Mouse (Mus musculus) forebrain, embryonic 12.5 days (tissue): ENCODE data around the gene Nat8f7. TPM values are rescaled to one million over a fixed set of nuclear protein-coding genes. Genes with fewer than 3 reads are reported as not detected.
"Not testable (repeated sequence)": the region's sequence is repeated elsewhere in the genome, so short reads cannot be mapped to it uniquely, and the experiment has no call there.

Source experiments
- ATAC-seq: fragments of 200-750 bp; cut with Nextera tagmentation; 2 replicates; pipeline ENCODE4 v1.8.0; 2017; ENCODE audit warnings: moderate TSS enrichment; ENCODE audit not compliant: low FRiP score
- H3K27ac ChIP-seq: fragments of 300-500 bp; sonication (generic); 2 replicates; pipeline ENCODE4 v1.5.1; 2016; ENCODE audit warnings: mild to moderate bottlenecking
- H3K27me3 ChIP-seq: fragments of 300-500 bp; sonication (generic); 2 replicates; pipeline ENCODE4 v1.6.1; 2016; ENCODE audit warnings: mild to moderate bottlenecking
- H3K36me3 ChIP-seq: fragments of 300-500 bp; sonication (generic); replicated peaks from 2 replicates; pipeline ENCODE4 v1.6.1; 2016; ENCODE audit warnings: mild to moderate bottlenecking
- H3K4me1 ChIP-seq: fragments of 300-500 bp; sonication (generic); 2 replicates; pipeline ENCODE4 v1.6.1; 2016
- H3K4me2 ChIP-seq: fragments of 300-500 bp; sonication (generic); 2 replicates; pipeline ENCODE4 v1.6.1; 2016; ENCODE audit warnings: mild to moderate bottlenecking, moderate library complexity
- H3K4me3 ChIP-seq: fragments of 300-500 bp; sonication (generic); replicated peaks from 2 replicates; pipeline ENCODE4 v1.5.1; 2016; ENCODE audit warnings: mild to moderate bottlenecking
- H3K9ac ChIP-seq: fragments of 300-500 bp; sonication (generic); 2 replicates; pipeline ENCODE4 v1.6.1; 2016; ENCODE audit warnings: mild to moderate bottlenecking
- H3K9me3 ChIP-seq: fragments of 300-500 bp; sonication (generic); 2 replicates; pipeline ENCODE4 v1.6.1; 2016
- WGBS: fragments of 180-500 bp; shearing (Covaris S2); methylation state at CpG from one replicate; pipeline ENCODE4 v1.1.7; 2016; 5-methylcytosine and 5-hydroxymethylcytosine counted together
- microRNA-seq: library from miRNA; unstranded; fragments of <30 nt; microRNA quantifications from one replicate; pipeline ENCODE4, GENCODE M21; 2017
- polyA plus RNA-seq: library from polyadenylated mRNA; unstranded; fragments of >200 nt; fragmentation: Nextera tagmentation; extraction: Ambion mirVana; gene quantifications from 2 replicates; pipeline ENCODE4 v1.2.1, GENCODE M21; 2016

Gene Nat8f7
- polyA plus RNA-seq = not detected in 2 replicates

DNA sequence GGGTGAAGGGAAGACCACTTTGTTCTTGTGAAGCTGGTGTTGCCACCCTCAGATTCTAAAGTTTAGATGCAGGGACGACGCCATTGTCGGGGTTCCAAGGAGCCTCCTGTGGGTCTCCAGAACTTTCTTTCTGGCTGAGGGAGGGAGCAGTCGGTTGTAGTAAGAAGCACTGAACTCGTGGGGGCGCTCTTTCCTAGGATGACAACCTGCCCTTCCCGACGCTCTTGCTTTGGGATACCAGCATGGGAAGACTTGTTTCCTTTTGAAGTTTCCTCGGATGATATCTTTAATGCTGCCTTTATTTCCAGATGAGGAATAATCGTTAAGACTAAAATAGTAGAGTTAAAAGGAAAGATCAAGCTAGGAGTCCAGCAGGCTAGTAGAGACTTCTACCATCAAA is at the start of gene Nat8f7:
TSS of gene Nat8f7 (minus strand) at position 101 of the 400 bp plus-strand sequence.
- H3K9me3 ChIP-seq, H3K27ac ChIP-seq, H3K9ac ChIP-seq, ATAC-seq, H3K4me2 ChIP-seq, H3K36me3 ChIP-seq, H3K27me3 ChIP-seq, H3K4me3 ChIP-seq, H3K4me1 ChIP-seq: not testable (repeated sequence)
- WGBS = 87% methylated on average over 10 of the region's 10 CpGs

DNA sequence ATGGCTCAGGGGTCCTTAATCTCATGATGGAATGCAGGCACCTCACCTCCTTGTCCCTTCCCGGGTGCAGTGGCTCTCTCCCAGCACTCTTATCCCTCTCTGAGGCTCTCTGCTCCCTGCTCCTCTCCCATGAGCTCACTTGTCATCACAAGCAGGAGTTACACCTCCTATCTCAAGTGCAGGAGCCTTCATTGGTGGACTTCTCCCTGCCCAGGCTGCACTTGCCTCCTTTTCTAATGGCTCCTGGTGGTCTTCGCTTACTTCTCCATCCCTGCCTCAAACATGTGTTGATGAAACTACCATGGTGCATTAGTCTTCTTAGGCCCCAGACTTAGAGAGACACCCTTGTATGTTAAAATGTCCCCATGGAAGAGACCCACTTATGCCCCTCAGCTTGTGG is 49.7 kb upstream of the Nat8f7 start:
- 82% methylated on average over 2 of the region's 2 CpGs for WGBS
- not testable (repeated sequence) for H3K27ac ChIP-seq, H3K9ac ChIP-seq, H3K36me3 ChIP-seq, H3K4me2 ChIP-seq, ATAC-seq, H3K9me3 ChIP-seq, H3K4me3 ChIP-seq, H3K4me1 ChIP-seq, H3K27me3 ChIP-seq

DNA sequence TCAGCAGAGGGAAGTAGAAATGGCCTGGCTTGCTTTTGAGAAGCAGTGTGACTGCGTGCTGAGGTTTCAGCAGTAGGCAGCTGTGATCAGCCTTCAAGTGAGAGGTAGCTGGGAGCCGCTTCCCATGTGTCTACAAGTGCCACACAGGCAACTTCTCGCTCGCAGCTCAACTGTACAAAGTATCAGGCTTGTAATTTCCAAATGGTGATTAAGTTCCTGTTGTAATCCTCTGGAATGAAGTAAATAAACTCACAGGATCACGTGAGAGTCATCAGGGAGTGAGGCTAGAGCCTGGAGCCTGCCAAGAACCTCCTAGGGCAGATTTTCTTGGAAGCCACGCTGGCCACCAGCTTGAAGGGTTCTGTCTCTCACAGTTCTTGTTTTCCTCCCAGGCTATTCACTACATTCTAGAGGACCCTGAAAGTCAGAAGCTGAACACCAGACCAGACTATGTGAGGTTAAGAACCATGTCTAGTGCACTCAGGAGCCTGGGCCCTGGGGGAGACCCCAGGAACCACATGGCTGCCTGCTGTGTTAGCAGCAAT is 42.8 kb upstream of the Nat8f7 start:
- not testable (repeated sequence) for H3K36me3 ChIP-seq, H3K27me3 ChIP-seq, H3K9ac ChIP-seq, ATAC-seq, H3K27ac ChIP-seq, H3K4me1 ChIP-seq, H3K9me3 ChIP-seq, H3K4me2 ChIP-seq, H3K4me3 ChIP-seq
- WGBS = 72% methylated on average over 4 of the region's 6 CpGs

DNA sequence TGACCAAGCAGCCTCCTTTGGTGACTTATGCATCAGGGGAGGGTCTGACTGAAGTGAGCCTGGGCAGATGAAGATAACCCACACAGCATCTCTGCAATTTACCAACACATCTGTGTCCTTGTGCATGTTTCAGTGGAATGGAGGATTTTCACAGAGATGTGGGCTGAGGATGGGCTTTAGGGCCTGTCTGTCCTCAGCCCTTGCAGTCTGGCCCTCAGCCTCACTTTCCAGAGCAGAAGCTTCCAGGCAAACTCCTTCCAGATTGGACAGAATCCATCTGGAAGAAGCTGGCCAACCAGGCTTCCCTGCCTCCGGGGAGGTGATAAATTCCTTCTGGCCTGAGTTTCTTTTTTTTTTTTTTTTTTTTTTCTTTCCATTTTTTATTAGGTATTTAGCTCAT is 3.4 kb downstream of the Nat8f7 start:
- not testable (repeated sequence) for H3K27ac ChIP-seq, H3K4me3 ChIP-seq, H3K9ac ChIP-seq, ATAC-seq, H3K27me3 ChIP-seq, H3K36me3 ChIP-seq, H3K9me3 ChIP-seq, H3K4me2 ChIP-seq, H3K4me1 ChIP-seq
- no CpG with 5 or more reads among the region's 1 CpGs for WGBS

DNA sequence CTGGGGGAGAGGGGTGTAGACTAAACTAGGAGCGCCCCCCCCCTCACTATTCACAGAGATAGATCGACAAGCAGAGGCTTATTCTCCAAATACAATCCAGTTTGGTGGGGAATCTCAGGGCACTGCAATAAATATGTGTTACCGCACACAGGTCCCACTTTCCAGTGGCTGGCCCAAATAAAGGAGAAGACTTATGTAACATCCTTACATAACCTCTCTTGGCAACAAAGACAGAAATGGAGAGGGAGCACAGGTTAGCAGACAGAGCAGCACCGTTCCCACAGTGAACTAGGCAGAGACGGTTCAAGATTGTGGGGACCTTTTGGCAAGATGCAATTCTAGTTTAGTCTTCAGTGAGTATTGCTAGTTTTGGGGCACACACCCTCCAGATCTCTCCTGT is 3.8 kb downstream of the Nat8f7 start:
- H3K27me3 ChIP-seq, H3K27ac ChIP-seq, H3K36me3 ChIP-seq, H3K9me3 ChIP-seq, ATAC-seq, H3K9ac ChIP-seq, H3K4me3 ChIP-seq, H3K4me1 ChIP-seq, H3K4me2 ChIP-seq: not testable (repeated sequence)
- 88% methylated on average over 5 of the region's 5 CpGs for WGBS

DNA sequence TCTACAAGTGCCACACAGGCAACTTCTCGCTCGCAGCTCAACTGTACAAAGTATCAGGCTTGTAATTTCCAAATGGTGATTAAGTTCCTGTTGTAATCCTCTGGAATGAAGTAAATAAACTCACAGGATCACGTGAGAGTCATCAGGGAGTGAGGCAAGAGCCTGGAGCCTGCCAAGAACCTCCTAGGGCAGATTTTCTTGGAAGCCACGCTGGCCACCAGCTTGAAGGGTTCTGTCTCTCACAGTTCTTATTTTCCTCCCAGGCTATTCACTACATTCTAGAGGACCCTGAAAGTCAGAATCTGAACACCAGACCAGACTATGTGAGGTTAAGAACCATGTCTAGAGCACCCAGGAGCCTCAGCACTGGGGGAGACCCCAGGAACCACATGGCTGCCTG is 11.1 kb downstream of the Nat8f7 start:
- not testable (repeated sequence) for H3K4me3 ChIP-seq, H3K4me2 ChIP-seq, H3K4me1 ChIP-seq, H3K9me3 ChIP-seq, H3K36me3 ChIP-seq, H3K27ac ChIP-seq, H3K9ac ChIP-seq, H3K27me3 ChIP-seq, ATAC-seq
- 86% methylated on average over 2 of the region's 4 CpGs for whole genome bisulfite sequencing

Small RNA genes lying within 50 kb of the gene (microRNA-seq; reads per million reads assigned to microRNA genes)
- gene Gm27317 = not detected

Other genes with a start within 250 kb of the Nat8f7 start
- gene Fbxo41, start 210.2 kb downstream of the Nat8f7 start, polyA plus RNA-seq = 1.9 and 2.6 TPM in 2 replicates
- not detected in 2 replicates for gene Egr4, start 199.6 kb downstream of the Nat8f7 start, polyA plus RNA-seq
- 11.4 and 14.0 TPM in 2 replicates for gene Alms1, start 125.7 kb downstream of the Nat8f7 start, polyA plus RNA-seq
- gene Nat8f3, start 52.5 kb upstream of the Nat8f7 start, polyA plus RNA-seq = 0.21 and 0.47 TPM in 2 replicates
- not detected in 2 replicates for gene Nat8f6, start 107.7 kb upstream of the Nat8f7 start, polyA plus RNA-seq
- not detected in 2 replicates for gene Nat8f5, start 107.8 kb upstream of the Nat8f7 start, polyA plus RNA-seq
- not detected in 2 replicates for gene Nat8, start 118.9 kb upstream of the Nat8f7 start, polyA plus RNA-seq
- gene Nat8f2, start 156.0 kb upstream of the Nat8f7 start, polyA plus RNA-seq = not detected in 2 replicates
- gene Nat8f4, start 191.7 kb upstream of the Nat8f7 start, polyA plus RNA-seq = 7.6 and 7.9 TPM in 2 replicates
- 39.1 TPM in 2 replicates for gene Tprkb, start 198.7 kb upstream of the Nat8f7 start, polyA plus RNA-seq
- 7.0 and 10.2 TPM in 2 replicates for gene Nat8f1, start 202.5 kb upstream of the Nat8f7 start, polyA plus RNA-seq
- gene Dusp11, start 248.5 kb upstream of the Nat8f7 start, polyA plus RNA-seq = 47.3 and 49.5 TPM in 2 replicates